Mouse (Mus musculus) liver, postnatal 0 days (tissue): ENCODE data around the gene a. TPM values are rescaled to one million over a fixed set of nuclear protein-coding genes. Genes with fewer than 3 reads are reported as not detected.

Experiments
- ATAC-seq: fragments of 200-750 bp; cut with Nextera tagmentation; 2 replicates; pipeline ENCODE4 v1.8.0; 2017; ENCODE audit warnings: mild to moderate bottlenecking, moderate library complexity
- DNase-seq: peaks from one replicate; pipeline ENCODE4 v3.0.0-alpha.2; 2016
- H3K27ac ChIP-seq: fragments of 300-500 bp; sonication (generic); 2 replicates; pipeline ENCODE4 v1.5.1; 2014; ENCODE audit warnings: antibody characterized with exemption, moderate library complexity, mild to moderate bottlenecking, low read depth
- H3K27me3 ChIP-seq: fragments of 300-500 bp; sonication (generic); 2 replicates; pipeline ENCODE4 v1.6.1; 2014; ENCODE audit warnings: low read length, control low read depth, mixed read lengths; ENCODE audit not compliant: insufficient read depth
- H3K36me3 ChIP-seq: fragments of 300-500 bp; sonication (generic); replicated peaks from 2 replicates; pipeline ENCODE4 v1.6.1; 2014; ENCODE audit warnings: mild to moderate bottlenecking, control low read depth, low read length, moderate library complexity, mixed read lengths; ENCODE audit not compliant: insufficient read depth
- H3K4me1 ChIP-seq: fragments of 300-500 bp; sonication (generic); 2 replicates; pipeline ENCODE4 v1.6.1; 2014; ENCODE audit warnings: antibody characterized with exemption, mild to moderate bottlenecking, control low read depth; ENCODE audit not compliant: insufficient read depth
- H3K4me2 ChIP-seq: fragments of 300-500 bp; sonication (generic); 2 replicates; pipeline ENCODE4 v1.6.1; 2014; ENCODE audit warnings: low read depth, mild to moderate bottlenecking, low read length, moderate library complexity, mixed read lengths
- H3K4me3 ChIP-seq: fragments of 300-500 bp; sonication (generic); 2 replicates; pipeline ENCODE4 v1.5.1; 2014; ENCODE audit warnings: low read depth, low read length
- H3K9ac ChIP-seq: fragments of 300-500 bp; sonication (generic); replicated peaks from 2 replicates; pipeline ENCODE4 v1.6.1; 2014; ENCODE audit warnings: mild to moderate bottlenecking, moderate library complexity
- H3K9me3 ChIP-seq: fragments of 300-500 bp; sonication (generic); 2 replicates; pipeline ENCODE4 v1.6.1; 2016; ENCODE audit warnings: mild to moderate bottlenecking, control low read depth, low read length, mixed read lengths
- CTCF ChIP-seq: sonication (generic); IDR thresholded peaks from 2 replicates; pipeline ENCODE4 v1.5.1; 2016; ENCODE audit warnings: antibody characterized with exemption, low read depth
- EP300 ChIP-seq: IDR thresholded peaks from 2 replicates; pipeline ENCODE4 v1.6.1; 2016; ENCODE audit warnings: antibody characterized with exemption, low read depth, mild to moderate bottlenecking
- WGBS: fragments of 180-500 bp; shearing (Covaris S2); extraction: QIAGEN DNeasy Blood & Tissue Kit; methylation state at CpG from one replicate; pipeline ENCODE4 v1.1.7; 2014; ENCODE audit not compliant: insufficient replicate concordance; 5-methylcytosine and 5-hydroxymethylcytosine counted together
- polyA plus RNA-seq: library from polyadenylated mRNA; unstranded; fragments of >200 nt; fragmentation: Nextera tagmentation; extraction: Ambion mirVana; gene quantifications from 2 replicates; pipeline ENCODE4 v1.2.1, GENCODE M21; 2015

a gene
- polyA plus RNA-seq, 1 experiment from 2014 or later = not detected

DNA sequence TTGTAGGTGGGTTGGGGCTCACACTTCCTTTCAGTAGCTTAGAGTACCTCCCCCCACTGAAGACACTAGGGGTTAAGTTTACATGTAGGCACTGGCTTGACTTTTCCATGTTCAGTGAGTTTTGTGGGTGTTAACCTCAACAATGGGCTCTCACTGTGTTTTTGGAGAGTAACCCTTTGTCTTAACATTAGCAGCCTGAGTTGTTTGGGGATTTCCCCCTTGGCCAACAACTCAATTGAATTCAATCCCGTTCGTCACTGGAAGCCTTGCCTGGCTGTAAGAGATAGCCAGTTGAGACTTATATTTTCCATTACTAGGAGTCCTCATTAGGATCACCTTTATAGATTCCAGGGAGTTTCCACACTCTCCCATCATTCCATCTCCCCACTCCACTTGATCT lies 45.3 kb downstream of the a start:
- Histone ChIP-seq H3K9ac (no peak overlapping the region), H3K4me1 (peaks cover 6% of the 10 kb centered on the region; the same call in 1 of the 2 replicates), H3K27me3 (no peaks in the 10 kb centered on the region), H3K27ac (no peak overlapping the region), H3K4me2 (no peak overlapping the region), H3K36me3 (peaks cover 4% of the 10 kb centered on the region; the same call in 1 of the 2 replicates), H3K4me3 (no peak overlapping the region), H3K9me3 (no peaks in the 10 kb centered on the region)
- 85% methylated on average over 2 of the region's 2 CpGs for WGBS
- ATAC-seq (no peak), DNase-seq (no peak)
- TF ChIP-seq CTCF (no peak), EP300 (no peak)

DNA sequence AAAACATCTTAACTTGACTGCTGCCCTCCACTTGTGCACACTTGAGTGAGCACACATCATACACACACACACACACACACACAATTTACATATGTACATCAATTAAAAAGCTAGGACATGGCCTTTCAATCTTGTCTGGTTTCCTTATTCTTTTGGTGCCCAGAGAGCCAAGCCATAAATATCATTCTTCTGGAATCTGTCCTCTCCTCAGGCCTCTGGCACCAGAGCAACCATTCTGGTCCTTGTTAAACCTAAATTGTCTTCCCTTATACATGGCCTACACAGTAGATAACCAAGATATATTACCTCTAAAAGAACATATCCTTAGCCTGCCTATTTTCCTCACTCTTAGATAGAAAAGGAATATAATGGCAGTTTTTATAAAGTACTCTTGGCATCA lies 56.9 kb downstream of the a start:
- DNase-seq (no peak), ATAC-seq (no peak)
- no peak overlapping the region for H3K4me3 ChIP-seq
- H3K27me3 ChIP-seq = no peaks in the 10 kb centered on the region
- no peak overlapping the region for H3K9ac ChIP-seq
- peaks cover 28% of the 10 kb centered on the region for H3K36me3 ChIP-seq
- no peak overlapping the region for H3K4me2 ChIP-seq
- no peaks in the 10 kb centered on the region for H3K9me3 ChIP-seq
- H3K27ac ChIP-seq = no peak overlapping the region
- no peak for TF ChIP-seq CTCF
- no peak for TF ChIP-seq EP300
- no peaks in the 10 kb centered on the region for H3K4me1 ChIP-seq

GRCm38 (mm10) chr2:154855383-154855782 lies 64.2 kb downstream of the a start:
- no peaks in the 10 kb centered on the region for H3K27me3 ChIP-seq
- H3K9ac ChIP-seq = no peak overlapping the region
- H3K4me2 ChIP-seq = no peak overlapping the region
- 93% methylated on average over 1 of the region's 1 CpGs for WGBS
- ATAC-seq (no peak), DNase-seq (peak; percentile 56)
- H3K27ac ChIP-seq = no peak overlapping the region
- no peak overlapping the region for H3K4me3 ChIP-seq
- no peaks in the 10 kb centered on the region for H3K4me1 ChIP-seq
- TF ChIP-seq EP300 = no peak
- TF ChIP-seq CTCF = peak; percentile 73
- H3K36me3 ChIP-seq = peaks cover 40% of the 10 kb centered on the region
- H3K9me3 ChIP-seq = no peaks in the 10 kb centered on the region

- Histone ChIP-seq H3K27ac (no peak overlapping the region), H3K4me2 (no peak overlapping the region), H3K9me3 (no peaks in the 10 kb centered on the region), H3K36me3 (peaks cover 85% of the 10 kb centered on the region), H3K4me3 (no peak overlapping the region), H3K27me3 (no peaks in the 10 kb centered on the region), H3K9ac (no peak overlapping the region), H3K4me1 (no peaks in the 10 kb centered on the region)
- WGBS = 92% methylated on average over 13 of the region's 13 CpGs
- ATAC-seq (no peak), DNase-seq (no peak)
- no peak for TF ChIP-seq CTCF
Measured at GRCm38 (mm10) chr2:154863672-154864071, 72.5 kb downstream of the a start.

DNA sequence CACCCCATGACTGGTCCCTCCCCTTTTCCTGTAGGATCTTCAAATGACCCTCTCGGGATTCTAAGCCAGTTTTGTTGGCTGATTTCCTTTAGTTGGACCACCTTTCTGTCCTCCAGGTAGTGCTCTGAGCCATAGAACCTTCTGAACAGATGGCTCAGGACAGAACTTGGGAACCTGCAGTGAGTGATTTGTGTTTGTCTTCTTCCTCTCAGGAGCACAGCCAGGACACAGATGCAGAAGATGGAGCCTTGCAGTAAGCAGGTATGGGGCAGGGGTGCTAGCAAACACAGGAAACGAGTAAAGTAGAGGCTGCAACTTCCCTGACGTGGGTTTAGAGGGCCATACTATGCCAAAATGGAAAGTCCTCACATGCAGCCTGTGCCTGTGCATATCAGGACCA lies 74.5 kb downstream of the a start:
- ATAC-seq (no peak), DNase-seq (no peak)
- Histone ChIP-seq H3K4me3 (no peak overlapping the region), H3K27ac (no peak overlapping the region), H3K36me3 (peaks cover 89% of the 10 kb centered on the region), H3K9ac (no peak overlapping the region), H3K4me1 (no peaks in the 10 kb centered on the region), H3K4me2 (no peak overlapping the region), H3K27me3 (no peaks in the 10 kb centered on the region), H3K9me3 (no peaks in the 10 kb centered on the region)
- WGBS = 78% methylated on average over 3 of the region's 3 CpGs
- no peak for TF ChIP-seq EP300
- TF ChIP-seq CTCF = no peak

DNA sequence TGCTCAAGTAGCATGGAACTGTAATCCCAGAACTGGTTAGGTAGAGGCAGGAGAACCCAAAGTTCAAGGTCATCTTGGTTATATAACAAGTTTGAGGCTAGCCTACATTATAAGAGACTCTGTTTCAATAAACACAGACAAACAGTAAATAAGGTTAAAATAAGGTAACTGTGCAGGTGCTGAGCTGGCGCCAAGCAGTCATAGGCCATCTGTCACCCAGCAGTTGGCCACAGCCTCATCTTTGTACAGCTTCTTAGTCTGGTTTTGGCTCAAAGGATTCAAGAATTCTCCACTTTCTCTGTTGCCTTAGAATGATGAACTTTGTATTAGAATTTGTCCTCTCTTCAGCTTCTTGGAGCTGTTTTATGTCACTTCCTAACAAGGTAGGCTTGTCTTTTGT lies 76.9 kb downstream of the a start:
- TF ChIP-seq EP300 (no peak), CTCF (no peak)
- 93% methylated on average over 1 of the region's 1 CpGs for WGBS
- Histone ChIP-seq H3K4me3 (no peak overlapping the region), H3K9me3 (no peaks in the 10 kb centered on the region), H3K4me2 (no peak overlapping the region), H3K9ac (no peak overlapping the region), H3K27me3 (no peaks in the 10 kb centered on the region), H3K36me3 (peaks cover 92% of the 10 kb centered on the region), H3K27ac (no peak overlapping the region), H3K4me1 (no peaks in the 10 kb centered on the region)
- DNase-seq = no peak
- ATAC-seq = no peak

GRCm38 (mm10) chr2:154869954-154870641 lies 78.9 kb downstream of the a start:
- TF ChIP-seq EP300 = no peak
- TF ChIP-seq CTCF = no peak
- no peak for ATAC-seq

More at GRCm38 (mm10) chr2:154869954-154870641, 78.9 kb downstream of the a start:
- Histone ChIP-seq H3K4me2 (no peak overlapping the region), H3K9me3 (no peaks in the 10 kb centered on the region), H3K27ac (no peak overlapping the region), H3K27me3 (no peaks in the 10 kb centered on the region), H3K9ac (no peak overlapping the region), H3K4me1 (no peaks in the 10 kb centered on the region), H3K4me3 (no peak overlapping the region), H3K36me3 (peaks cover 85% of the 10 kb centered on the region)
- no peak for DNase-seq
